ENCODE assay signal across 8 mouse cellular contexts in the genomic region with DNA sequence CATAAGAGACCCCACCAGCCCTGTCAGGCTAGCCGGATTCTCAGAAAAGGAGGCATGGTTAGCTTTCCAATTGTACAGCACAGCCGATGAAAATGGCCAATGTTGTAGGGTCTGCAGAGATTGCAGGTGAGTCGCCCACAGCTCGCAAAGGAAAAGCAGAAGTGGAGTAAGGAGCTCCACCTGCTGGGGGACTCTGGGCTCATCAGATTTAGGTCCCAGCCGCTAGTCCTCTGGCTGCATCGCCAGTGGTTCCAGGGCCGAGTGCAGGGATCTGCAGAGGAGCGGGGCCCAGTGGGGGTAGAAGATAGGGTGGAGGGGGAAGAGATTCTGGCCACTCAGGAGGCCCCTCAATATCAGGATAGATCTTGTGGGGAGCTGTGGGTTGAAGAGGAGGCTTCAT. TPM values are rescaled to one million over a fixed set of nuclear protein-coding genes. Genes with fewer than 3 reads are reported as not detected.
DNase-seq lines count a peak whose midpoint lies in the region; ATAC-seq and TF ChIP-seq lines count a peak whose summit lies in the region.

No protein-coding gene starts in this region.

- WGBS in cerebellum, adult 2 months = 55% methylated on average over 8 of the region's 8 CpGs
- 34% methylated on average over 8 of the region's 8 CpGs for WGBS in liver, embryonic 12.5 days (ENCODE audit: insufficient replicate concordance)

- H3K9ac ChIP-seq in liver, embryonic 12.5 days = no peak overlapping the region

- peak; percentile 35; the same call in 1 of the 2 replicates for TF ChIP-seq CTCF in cerebellum, adult 2 months (IDR thresholded peaks at IDR 0.05; ENCODE audit: borderline replicate concordance, insufficient read depth, low read depth, low read length)

- H3K9me3 ChIP-seq in liver, embryonic 12.5 days (replicated peaks) = no peaks in the 10 kb centered on the region
- H3K9me3 ChIP-seq in megakaryocyte, embryonic 14.5 days = peaks cover 15% of the 10 kb centered on the region

- no peak overlapping the region for H3K4me2 ChIP-seq in liver, embryonic 12.5 days

- no peak for DNase-seq in cerebellum, adult 2 months
- no peak for DNase-seq in cerebellum, adult 8-10 months
- peak; percentile 16 for DNase-seq in liver
- peak; percentile 13 for DNase-seq in c-Kit-positive CD71-negative TER-119-negative erythroid progenitor cells, embryonic 14.5 days (ENCODE audit: low read depth)
- no peak for DNase-seq in left cerebral cortex, adult 8-10 months (ENCODE audit: low spot score in 2 of 2)
- DNase-seq in adrenal gland, adult 2 months = no peak

- no peaks in the 10 kb centered on the region for H3K36me3 ChIP-seq in liver, embryonic 12.5 days
- no peaks in the 10 kb centered on the region for H3K36me3 ChIP-seq in megakaryocyte, embryonic 14.5 days (replicated peaks; ENCODE audit: low read length)

- H3K4me3 ChIP-seq in cerebellum, adult 2 months (replicated peaks; ENCODE audit: insufficient read depth, low read depth, low read length) = no peak overlapping the region
- H3K4me3 ChIP-seq in liver, embryonic 12.5 days = no peak overlapping the region
- H3K4me3 ChIP-seq in megakaryocyte, embryonic 14.5 days (replicated peaks) = peak overlapping the region; percentile 74

- H3K27ac ChIP-seq in cerebellum, adult 2 months (ENCODE audit: insufficient read depth, low read length) = no peak overlapping the region
- no peak overlapping the region for H3K27ac ChIP-seq in liver, embryonic 12.5 days

- TF ChIP-seq POLR2A in cerebellum, adult 2 months (IDR thresholded peaks at IDR 0.05; ENCODE audit: borderline replicate concordance, insufficient read depth, low read length) = no peak

- ATAC-seq in liver, embryonic 12.5 days = no peak

- H3K4me1 ChIP-seq in cerebellum, adult 2 months (ENCODE audit: control insufficient read depth, insufficient read depth, low read length) = no peaks in the 10 kb centered on the region
- no peaks in the 10 kb centered on the region for H3K4me1 ChIP-seq in liver, embryonic 12.5 days
- H3K4me1 ChIP-seq in megakaryocyte, embryonic 14.5 days = peaks cover 17% of the 10 kb centered on the region

- no peaks in the 10 kb centered on the region for H3K27me3 ChIP-seq in cerebellum, adult 2 months (ENCODE audit: control insufficient read depth, insufficient read depth, low read length)
- H3K27me3 ChIP-seq in liver, embryonic 12.5 days (replicated peaks) = no peaks in the 10 kb centered on the region
- peaks cover 2% of the 10 kb centered on the region for H3K27me3 ChIP-seq in megakaryocyte, embryonic 14.5 days (replicated peaks)

RNA-seq across cellular contexts. Expression of gene Eml6, which starts 31.5 kb away (rescaled TPM):
- polyA plus RNA-seq in cerebellum, adult 2 months (2012; rRNA removed) = 28.7 and 29.2 TPM in 2 replicates
- polyA plus RNA-seq in liver, embryonic 12.5 days (2016; fragmentation: Nextera tagmentation; extraction: Ambion mirVana) = 0.15 and 0.25 TPM in 2 replicates
- 0.67 TPM in 1 of 2 replicates, not detected in the other for polyA plus RNA-seq in megakaryocyte, embryonic 14.5 days (2012; ENCODE audit: insufficient read depth, low replicate concordance)
- 10 to 100 TPM; 18.4 to 20.9 (median 19.5) TPM for total RNA-seq in left cerebral cortex, adult 8-10 months (2022)
- total RNA-seq in adrenal gland, adult 2 months (2021) = 1 to 10 TPM; 2.5 to 3.9 TPM
- 0.96 and 2.0 TPM in 2 replicates for polyA plus RNA-seq in adrenal gland, adult 2 months (2012; rRNA removed)

Comparison
In these comparisons a context has a peak if more than half of its experiments do, and no peak if none do; other contexts are left out.
1. DNase-seq: peak in liver (single experiment) and c-Kit-positive CD71-negative TER-119-negative erythroid progenitor cells, embryonic 14.5 days (single experiment); none in cerebellum, adult 2 months (0 of 2), cerebellum, adult 8-10 months (single experiment), left cerebral cortex, adult 8-10 months (0 of 2) and adrenal gland, adult 2 months (single experiment).
2. RNA of gene Eml6, which starts 31.5 kb away (polyA plus RNA-seq): 28.7 to 29.2 TPM in cerebellum, adult 2 months; 0.96 to 2.0 TPM in adrenal gland, adult 2 months, 0.67 TPM in megakaryocyte, embryonic 14.5 days and 0.15 to 0.25 TPM in liver, embryonic 12.5 days; every median in the first group is over 10 times any median in the second.